Mouse (Mus musculus): ENCODE measurements around the gene Gm10378. TPM values are rescaled to one million over a fixed set of nuclear protein-coding genes. Genes with fewer than 3 reads are reported as not detected.

Gene Gm10378
- not detected for total RNA-seq (2023)

GRCm38 (mm10) chr14:42655638-42656037 lies at the start of gene Gm10378:
TSS of gene Gm10378 (plus strand) at chr14:42655938.

GRCm38 (mm10) chr14:42641817-42642216 lies 13.9 kb upstream of the Gm10378 start, which contains the start of gene Gm3633:
TSS of gene Gm3633 (minus strand) at chr14:42641917.

Other genes starting within 250 kb of the Gm10378 start
- gene Gm8005, start 216.3 kb upstream of the Gm10378 start, total RNA-seq (2023): not detected
- not detected for gene Gm8011, start 192.1 kb upstream of the Gm10378 start, total RNA-seq (2023)
- gene Gm8020, start 153.6 kb upstream of the Gm10378 start, total RNA-seq (2023): not detected
- gene Gm8024, start 131.7 kb upstream of the Gm10378 start, total RNA-seq (2023): not detected
- not detected for gene Gm17124, start 56.1 kb upstream of the Gm10378 start, total RNA-seq (2023)
- gene Gm3633, start 14.0 kb upstream of the Gm10378 start, total RNA-seq (2023): not detected
- gene Gm3015, start 112.9 kb downstream of the Gm10378 start, total RNA-seq (2023): not detected
- not detected for gene Gm10377, start 142.0 kb downstream of the Gm10378 start, total RNA-seq (2023)
- not detected for gene Gm21977, start 197.5 kb downstream of the Gm10378 start, total RNA-seq (2023)

Measured in neutrophil, adult 83 days (primary cell).